Mouse (Mus musculus) natural killer cell, adult 2 months (primary cell): ENCODE measurements around the gene Slc31a1.

Experiments used
- DNase-seq, 2 experiments: peaks; one replicate each; pipeline ENCODE4 v3.0.0; 2022; ENCODE audit warnings: low spot score in 2 of 2

Gene Slc31a1

GRCm38 (mm10) chr4:62362437-62362836 lies 1.9 kb downstream of the Slc31a1 start:
- peak in 1 of 2 experiments; percentile 5 for DNase-seq

- DNase-seq = no peak
Measured at GRCm38 (mm10) chr4:62364299-62364698, 3.8 kb downstream of the Slc31a1 start.

GRCm38 (mm10) chr4:62366291-62366690 lies 5.8 kb downstream of the Slc31a1 start:
- no peak for DNase-seq

GRCm38 (mm10) chr4:62367586-62367985 lies 7.1 kb downstream of the Slc31a1 start:
- no peak for DNase-seq

GRCm38 (mm10) chr4:62369091-62369490 lies 8.6 kb downstream of the Slc31a1 start:
- no peak for DNase-seq

GRCm38 (mm10) chr4:62372410-62372809 lies 11.9 kb downstream of the Slc31a1 start:
- no peak for DNase-seq

- DNase-seq = no peak
Measured at GRCm38 (mm10) chr4:62372818-62373520, 12.4 kb downstream of the Slc31a1 start.

GRCm38 (mm10) chr4:62373668-62374067 lies 13.1 kb downstream of the Slc31a1 start:
- no peak for DNase-seq

- DNase-seq = no peak
Measured at GRCm38 (mm10) chr4:62374342-62374741, 13.8 kb downstream of the Slc31a1 start.

- no peak for DNase-seq
Measured at GRCm38 (mm10) chr4:62376123-62376522, 15.6 kb downstream of the Slc31a1 start.

GRCm38 (mm10) chr4:62379724-62380381 lies 19.3 kb downstream of the Slc31a1 start:
- DNase-seq = no peak

GRCm38 (mm10) chr4:62383207-62383606 lies 22.7 kb downstream of the Slc31a1 start:
- DNase-seq = no peak

- DNase-seq = no peak
Measured at GRCm38 (mm10) chr4:62383752-62384151, 23.2 kb downstream of the Slc31a1 start.

GRCm38 (mm10) chr4:62384159-62384558 lies 23.6 kb downstream of the Slc31a1 start:
- DNase-seq = no peak

GRCm38 (mm10) chr4:62385439-62385838 lies 24.9 kb downstream of the Slc31a1 start:
- DNase-seq = no peak

- no peak for DNase-seq
Measured at GRCm38 (mm10) chr4:62389592-62390512, 29.3 kb downstream of the Slc31a1 start.

- DNase-seq = no peak
Measured at GRCm38 (mm10) chr4:62391892-62392291, 31.4 kb downstream of the Slc31a1 start.

- no peak for DNase-seq
Measured at GRCm38 (mm10) chr4:62393459-62393858, 32.9 kb downstream of the Slc31a1 start.

GRCm38 (mm10) chr4:62395806-62396205 lies 35.3 kb downstream of the Slc31a1 start:
- no peak for DNase-seq

- no peak for DNase-seq
Measured at GRCm38 (mm10) chr4:62397616-62398365, 37.3 kb downstream of the Slc31a1 start.

- no peak for DNase-seq
Measured at GRCm38 (mm10) chr4:62398956-62399355, 38.4 kb downstream of the Slc31a1 start.

GRCm38 (mm10) chr4:62406133-62406532 lies 45.6 kb downstream of the Slc31a1 start:
- DNase-seq = no peak
